In the genomic region with DNA sequence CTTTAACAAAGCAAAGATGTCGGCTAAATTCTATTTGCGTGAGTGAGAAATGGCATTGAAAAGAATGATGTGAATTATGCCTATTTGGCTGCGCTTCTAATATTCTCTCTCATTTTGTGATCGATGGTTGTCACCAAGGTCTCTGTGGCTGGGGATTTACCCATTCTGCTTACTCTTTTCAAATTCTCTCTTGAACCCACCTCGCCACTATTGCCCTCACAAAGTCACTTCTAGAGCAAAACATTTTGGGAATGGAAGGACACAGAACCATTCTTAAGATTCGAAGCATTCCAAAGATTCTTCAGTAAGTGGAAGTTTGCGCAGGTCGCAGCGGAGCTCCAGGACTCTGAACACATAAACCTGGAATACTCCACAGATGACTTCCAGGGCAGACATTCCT, we compare ENCODE assay signal across 9 mouse cellular contexts. TPM values are rescaled to one million over a fixed set of nuclear protein-coding genes. Genes with fewer than 3 reads are reported as not detected.
DNase-seq lines count a peak whose midpoint lies in the region; ATAC-seq and TF ChIP-seq lines count a peak whose summit lies in the region.
"Had no signal": no experiment of that assay in that cellular context is flagged by ENCODE, and none has a peak within 500 bp of the region (broad histone marks: within the 10 kb centered on the region; RNA-seq: fewer than 3 reads in every experiment).

No protein-coding gene starts in this region.

- H3K27me3 ChIP-seq in heart, embryonic 13.5 days (replicated peaks), result no peaks in the 10 kb centered on the region
- H3K27me3 ChIP-seq in G1E (ENCODE audit: insufficient read depth, low read length), result peaks cover 6% of the 10 kb centered on the region
- no peaks in the 10 kb centered on the region for H3K27me3 ChIP-seq in forebrain, embryonic 16.5 days (replicated peaks; ENCODE audit: control insufficient read depth, insufficient read depth, low read length)
- H3K27me3 ChIP-seq in liver, postnatal 0 days (ENCODE audit: insufficient read depth, low read length), result no peaks in the 10 kb centered on the region

- TF ChIP-seq CTCF in G1E (IDR thresholded peaks at IDR 0.05; ENCODE audit: low read depth, low read length), result no peak
- no peak for TF ChIP-seq CTCF in liver, postnatal 0 days (IDR thresholded peaks at IDR 0.05; ENCODE audit: low read depth)

- peaks cover 24% of the 10 kb centered on the region for H3K4me1 ChIP-seq in heart, embryonic 13.5 days
- H3K4me1 ChIP-seq in G1E (ENCODE audit: insufficient read depth, low read depth, low read length), result peaks cover 25% of the 10 kb centered on the region
- peaks cover 26% of the 10 kb centered on the region for H3K4me1 ChIP-seq in forebrain, embryonic 16.5 days (replicated peaks; ENCODE audit: control insufficient read depth, insufficient read depth, low read length)
- peaks cover 18% of the 10 kb centered on the region for H3K4me1 ChIP-seq in liver, postnatal 0 days (ENCODE audit: insufficient read depth)

- peak overlapping the region; percentile 66 for H3K9ac ChIP-seq in heart, embryonic 13.5 days
- H3K9ac ChIP-seq in forebrain, embryonic 16.5 days (replicated peaks; ENCODE audit: low read depth, low read length), result peak overlapping the region; percentile 37
- peak overlapping the region; percentile 11; the same call in 1 of the 2 replicates for H3K9ac ChIP-seq in liver, postnatal 0 days (replicated peaks)

- peak overlapping the region; percentile 97; the same call in 1 of the 2 replicates for H3K27ac ChIP-seq in heart, embryonic 13.5 days (replicated peaks)
- H3K27ac ChIP-seq in forebrain, embryonic 16.5 days (ENCODE audit: low read length), result no peak overlapping the region
- no peak overlapping the region for H3K27ac ChIP-seq in liver, postnatal 0 days (ENCODE audit: low read depth)

- peak overlapping the region; percentile 79 for H3K4me2 ChIP-seq in heart, embryonic 13.5 days
- peak overlapping the region; percentile 66 for H3K4me2 ChIP-seq in forebrain, embryonic 16.5 days (ENCODE audit: low read length)
- H3K4me2 ChIP-seq in liver, postnatal 0 days (ENCODE audit: low read depth, low read length), result peak overlapping the region; percentile 68

- no peak for TF ChIP-seq EP300 in liver, postnatal 0 days (IDR thresholded peaks at IDR 0.05; ENCODE audit: low read depth)

- 5% methylated on average over 9 of the region's 9 CpGs for WGBS in heart, embryonic 13.5 days
- WGBS in forebrain, embryonic 16.5 days, result 9% methylated on average over 9 of the region's 9 CpGs
- 20% methylated on average over 9 of the region's 9 CpGs for WGBS in liver, postnatal 0 days (ENCODE audit: insufficient replicate concordance)

- no peak for ATAC-seq in heart, embryonic 13.5 days (ENCODE audit: extremely low read depth, insufficient number of reproducible peaks, low FRiP score, low TSS enrichment)
- ATAC-seq in G1E (ENCODE audit: extremely low read depth, insufficient number of reproducible peaks, low FRiP score, poor library complexity, severe bottlenecking), result no peak
- ATAC-seq in forebrain, embryonic 16.5 days, result no peak
- ATAC-seq in liver, postnatal 0 days, result no peak

- peak overlapping the region; percentile 89 for H3K4me3 ChIP-seq in heart, embryonic 13.5 days
- H3K4me3 ChIP-seq in G1E (ENCODE audit: low read depth, low read length), result peak overlapping the region; percentile 91
- peak overlapping the region; percentile 80 for H3K4me3 ChIP-seq in forebrain, embryonic 16.5 days (replicated peaks; ENCODE audit: low read length)
- H3K4me3 ChIP-seq in liver, postnatal 0 days (ENCODE audit: low read depth, low read length), result peak overlapping the region; percentile 84

- H3K9me3 ChIP-seq in heart, embryonic 13.5 days, result no peaks in the 10 kb centered on the region
- H3K9me3 ChIP-seq in G1E (replicated peaks), result no peaks in the 10 kb centered on the region
- H3K9me3 ChIP-seq in forebrain, embryonic 16.5 days (ENCODE audit: control insufficient read depth, low read length), result no peaks in the 10 kb centered on the region
- no peaks in the 10 kb centered on the region for H3K9me3 ChIP-seq in liver, postnatal 0 days (ENCODE audit: low read length)

- peaks cover 32% of the 10 kb centered on the region for H3K36me3 ChIP-seq in heart, embryonic 13.5 days
- H3K36me3 ChIP-seq in G1E (replicated peaks), result peaks cover 30% of the 10 kb centered on the region
- peaks cover 7% of the 10 kb centered on the region for H3K36me3 ChIP-seq in forebrain, embryonic 16.5 days (ENCODE audit: control insufficient read depth, insufficient read depth)
- H3K36me3 ChIP-seq in liver, postnatal 0 days (replicated peaks; ENCODE audit: insufficient read depth, low read length), result peaks cover 22% of the 10 kb centered on the region

- no peak for DNase-seq in heart, adult 9 months (ENCODE audit: low spot score in 2 of 2)
- DNase-seq in G1E (ENCODE audit: low spot score), result no peak
- no peak for DNase-seq in liver, postnatal 0 days
- no peak for DNase-seq in frontal cortex, postnatal 25 days (ENCODE audit: low spot score in 2 of 2)
- no peak for DNase-seq in gastrocnemius, adult 18-20 months (ENCODE audit: low spot score)
- no peak for DNase-seq in urinary bladder, postnatal 36 days (ENCODE audit: low spot score in 2 of 2)

RNA-seq across cellular contexts. Expression of a gene that starts 0.5 kb away (rescaled TPM):
- polyA plus RNA-seq in heart, embryonic 13.5 days (2015; fragmentation: Nextera tagmentation; extraction: Ambion mirVana), result 12.1 and 17.3 TPM in 2 replicates
- total RNA-seq in G1E (2014; fragmentation: Nextera tagmentation), result 102 and 115 TPM in 2 replicates
- 31.5 and 41.9 TPM in 2 replicates for total RNA-seq in G1E (2017)
- polyA plus RNA-seq in G1E (2012), result 1.0 and 1.5 TPM in 2 replicates
- polyA plus RNA-seq in forebrain, embryonic 16.5 days (2015; fragmentation: Nextera tagmentation; extraction: Ambion mirVana), result 47.4 and 48.7 TPM in 2 replicates
- 8.2 and 11.0 TPM in 2 replicates for polyA plus RNA-seq in liver, postnatal 0 days (2015; fragmentation: Nextera tagmentation; extraction: Ambion mirVana)
- total RNA-seq in gastrocnemius, adult 18-20 months (2021), result 10 to 100 TPM; 19.5 to 20.7 TPM

RNA-seq across cellular contexts. Expression of a gene that starts 21.2 kb away (rescaled TPM):
- 1.2 and 1.3 TPM in 2 replicates for polyA plus RNA-seq in heart, embryonic 13.5 days (2015; fragmentation: Nextera tagmentation; extraction: Ambion mirVana)
- total RNA-seq in G1E (2014; fragmentation: Nextera tagmentation), result 0.30 TPM in 1 of 2 replicates, not detected in the other
- total RNA-seq in G1E (2017), result 0.06 and 0.44 TPM in 2 replicates
- not detected in 2 replicates for polyA plus RNA-seq in G1E (2012)
- polyA plus RNA-seq in forebrain, embryonic 16.5 days (2015; fragmentation: Nextera tagmentation; extraction: Ambion mirVana), result 39.5 and 46.2 TPM in 2 replicates
- 0.02 TPM in 1 of 2 replicates, not detected in the other for polyA plus RNA-seq in liver, postnatal 0 days (2015; fragmentation: Nextera tagmentation; extraction: Ambion mirVana)
- total RNA-seq in gastrocnemius, adult 18-20 months (2021), result under 1 TPM; 0.14 to 0.23 TPM
- polyA plus RNA-seq: small intestine, adult 2 months had no signal

RNA-seq across cellular contexts. Expression of a gene that starts 41.5 kb away (rescaled TPM):
- polyA plus RNA-seq in heart, embryonic 13.5 days (2015; fragmentation: Nextera tagmentation; extraction: Ambion mirVana), result 7.8 and 8.1 TPM in 2 replicates
- total RNA-seq in G1E (2014; fragmentation: Nextera tagmentation) (17.4 and 25.8 TPM in 2 replicates), G1E (2017) (13.1 and 16.1 TPM in 2 replicates)
- 0.32 and 2.0 TPM in 2 replicates for polyA plus RNA-seq in G1E (2012)
- polyA plus RNA-seq in forebrain, embryonic 16.5 days (2015; fragmentation: Nextera tagmentation; extraction: Ambion mirVana), result 18.8 and 20.0 TPM in 2 replicates
- 1.6 and 2.0 TPM in 2 replicates for polyA plus RNA-seq in liver, postnatal 0 days (2015; fragmentation: Nextera tagmentation; extraction: Ambion mirVana)
- 1 to 10 TPM; 8.1 to 8.7 TPM for total RNA-seq in gastrocnemius, adult 18-20 months (2021)

Comparison
In these comparisons a context has a peak if more than half of its experiments do, and no peak if none do; other contexts are left out.
1. H3K9ac ChIP-seq: peak in every context shown above with its lines; median percentile 66 in heart, embryonic 13.5 days; 37 in forebrain, embryonic 16.5 days; 11 in liver, postnatal 0 days.
2. RNA of a gene that starts 21.2 kb away (polyA plus RNA-seq): 39.5 to 46.2 TPM in forebrain, embryonic 16.5 days; 1.2 to 1.3 TPM in heart, embryonic 13.5 days, 0.02 TPM in liver, postnatal 0 days and not detected in G1E; every median in the first group is over 10 times any median in the second.
3. Peak in every context shown above with its lines, with median percentiles within 50 percentile points of each other: H3K4me2 ChIP-seq and H3K4me3 ChIP-seq.